Mouse (Mus musculus) bone marrow macrophage, adult 2 months (primary cell): ENCODE data around the gene Babam2.

ENCODE experiments used
- CTCF ChIP-seq: IDR thresholded peaks from 2 replicates; pipeline ENCODE4 v1.5.1; 2012; ENCODE audit warnings: low read depth, mild to moderate bottlenecking, low read length, moderate library complexity
- POLR2A ChIP-seq: IDR thresholded peaks from 2 replicates; pipeline ENCODE4 v1.6.1; 2012; ENCODE audit warnings: mild to moderate bottlenecking, low read depth, low read length, borderline replicate concordance

GRCm38 (mm10) chr5:31771486-31771885, 74.0 kb downstream of the Babam2 start:
- no peak for TF ChIP-seq CTCF
- TF ChIP-seq POLR2A, result no peak
